In the genomic region with DNA sequence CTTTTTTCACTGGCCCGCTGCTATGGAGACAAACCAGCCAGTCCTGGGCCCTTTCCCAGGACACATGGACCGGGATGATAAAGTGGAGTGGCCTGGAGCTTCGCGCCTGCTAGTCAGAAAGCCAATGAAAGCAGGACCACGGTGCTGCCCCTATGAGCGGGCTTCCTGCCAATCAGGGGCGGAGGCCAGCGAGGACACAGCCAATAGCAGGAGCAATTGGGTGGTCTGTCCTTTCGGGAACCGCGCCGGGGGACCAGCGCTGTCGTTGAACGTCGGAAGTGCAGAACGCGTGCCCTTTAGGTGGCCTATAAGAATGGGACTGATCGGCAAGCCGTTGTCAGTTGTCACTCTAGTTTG, we compare ENCODE assay signal across 8 mouse cellular contexts. TPM values are rescaled to one million over a fixed set of nuclear protein-coding genes. Genes with fewer than 3 reads are reported as not detected.
DNase-seq lines count a peak whose midpoint lies in the region; ATAC-seq and TF ChIP-seq lines count a peak whose summit lies in the region.

No protein-coding gene starts in this region.

- peak; percentile 72 for DNase-seq in forebrain, embryonic 10.5 days (ENCODE audit: extremely low spot score, low spot score)
- DNase-seq in heart, postnatal 0 days (ENCODE audit: low spot score), result peak; percentile 55
- DNase-seq in kidney, postnatal 4 days, result peak; percentile 84 to 90
- DNase-seq in lung, adult 2 months, result no peak
- peak; percentile 50 for DNase-seq in thymus, adult 2 months

- H3K36me3 ChIP-seq in C2C12 (ENCODE audit: control insufficient read depth, insufficient read depth), result no peaks in the 10 kb centered on the region
- 0 out of 2 replicates have a peak, but pooled peaks cover 3% of the 10 kb centered on the region for H3K36me3 ChIP-seq in forebrain, embryonic 10.5 days (replicated peaks)
- H3K36me3 ChIP-seq in heart, postnatal 0 days (replicated peaks; ENCODE audit: control insufficient read depth, insufficient read depth, low read length), result peaks cover 7% of the 10 kb centered on the region; the same call in 1 of the 2 replicates
- H3K36me3 ChIP-seq in thymus, adult 2 months (ENCODE audit: control insufficient read depth, insufficient read depth, low read length), result no peaks in the 10 kb centered on the region

- no peaks in the 10 kb centered on the region for H3K79me3 ChIP-seq in C2C12 (ENCODE audit: low read depth)

- peak overlapping the region; percentile 86 for H3K4me2 ChIP-seq in heart, postnatal 0 days (ENCODE audit: low read depth, low read length)

- H3K9me3 ChIP-seq in forebrain, embryonic 10.5 days, result no peaks in the 10 kb centered on the region
- H3K9me3 ChIP-seq in heart, postnatal 0 days (replicated peaks; ENCODE audit: control insufficient read depth, low read length), result no peaks in the 10 kb centered on the region

- no peaks in the 10 kb centered on the region for H3K79me2 ChIP-seq in C2C12 (ENCODE audit: control insufficient read depth, insufficient read depth)

- WGBS in forebrain, embryonic 10.5 days, result 6% methylated on average over 20 of the region's 20 CpGs
- 1% methylated on average over 20 of the region's 20 CpGs for WGBS in heart, postnatal 0 days
- WGBS in lung, adult 2 months, result 3% methylated on average over 20 of the region's 20 CpGs
- 5% methylated on average over 20 of the region's 20 CpGs for WGBS in thymus, adult 2 months

- no peak for TF ChIP-seq EP300 in heart, postnatal 0 days (IDR thresholded peaks at IDR 0.05; ENCODE audit: low read depth)

- ATAC-seq in heart, postnatal 0 days (ENCODE audit: insufficient read depth, low read depth), result peak; percentile 40
- ATAC-seq in neutrophil, adult 5-6 weeks (ENCODE audit: extremely low read depth, insufficient number of reproducible peaks, low FRiP score, poor library complexity, severe bottlenecking), result peak; percentile 2; the same call in 1 of the 2 replicates

- H3K9ac ChIP-seq in heart, postnatal 0 days (replicated peaks; ENCODE audit: low read depth, low read length), result peak overlapping the region; percentile 45

- no peak for TF ChIP-seq CTCF in C2C12 (IDR thresholded peaks at IDR 0.05; ENCODE audit: control insufficient read depth, insufficient read depth, insufficient read length)
- TF ChIP-seq CTCF in bone marrow macrophage, adult 2 months (IDR thresholded peaks at IDR 0.05; ENCODE audit: low read depth, low read length), result no peak
- TF ChIP-seq CTCF in heart, postnatal 0 days (IDR thresholded peaks at IDR 0.05; ENCODE audit: low read depth), result no peak
- no peak for TF ChIP-seq CTCF in lung, adult 2 months (IDR thresholded peaks at IDR 0.05; ENCODE audit: insufficient read depth, low read length)
- TF ChIP-seq CTCF in thymus, adult 2 months (IDR thresholded peaks at IDR 0.05; ENCODE audit: borderline replicate concordance, control insufficient read depth, extremely low read depth, insufficient read depth, low read length, poor library complexity), result no peak

- H3K27ac ChIP-seq in bone marrow macrophage, adult 2 months (ENCODE audit: insufficient read depth, low read depth, low read length), result no peak overlapping the region
- peak overlapping the region; percentile 88 for H3K27ac ChIP-seq in forebrain, embryonic 10.5 days
- peak overlapping the region; percentile 64 for H3K27ac ChIP-seq in heart, postnatal 0 days (ENCODE audit: low read depth)
- H3K27ac ChIP-seq in thymus, adult 2 months (ENCODE audit: control insufficient read depth, insufficient read depth, low read length), result no peak overlapping the region

- H3K4me1 ChIP-seq in bone marrow macrophage, adult 2 months (ENCODE audit: control insufficient read depth, insufficient read depth, low read length), result peaks cover 14% of the 10 kb centered on the region
- peaks cover 20% of the 10 kb centered on the region for H3K4me1 ChIP-seq in forebrain, embryonic 10.5 days
- no peaks in the 10 kb centered on the region; the same call in 1 of the 2 replicates for H3K4me1 ChIP-seq in heart, postnatal 0 days (ENCODE audit: control insufficient read depth, insufficient read depth)
- H3K4me1 ChIP-seq in lung, adult 2 months (ENCODE audit: control insufficient read depth, insufficient read depth, low read length), result peaks cover 9% of the 10 kb centered on the region
- peaks cover 10% of the 10 kb centered on the region for H3K4me1 ChIP-seq in thymus, adult 2 months (replicated peaks; ENCODE audit: control insufficient read depth, insufficient read depth, low read length)

- H3K4me3 ChIP-seq in C2C12 (ENCODE audit: insufficient read depth, poor library complexity, severe bottlenecking), result peak overlapping the region; percentile 21
- H3K4me3 ChIP-seq in bone marrow macrophage, adult 2 months (ENCODE audit: insufficient read depth, low read length), result peak overlapping the region; percentile 85
- peak overlapping the region; percentile 74 for H3K4me3 ChIP-seq in forebrain, embryonic 10.5 days
- peak overlapping the region; percentile 55 for H3K4me3 ChIP-seq in heart, postnatal 0 days (ENCODE audit: low read depth, low read length)
- peak overlapping the region; percentile 75 for H3K4me3 ChIP-seq in lung, adult 2 months (replicated peaks; ENCODE audit: extremely low read depth, low read depth, low read length)
- peak overlapping the region; percentile 57 for H3K4me3 ChIP-seq in thymus, adult 2 months (ENCODE audit: control insufficient read depth, insufficient read depth, low read length)

- H3ac ChIP-seq in C2C12 (ENCODE audit: control insufficient read depth, insufficient read length, low read depth), result no peak overlapping the region

- H3K27me3 ChIP-seq in C2C12 (ENCODE audit: control insufficient read depth, insufficient read depth, insufficient read length), result no peaks in the 10 kb centered on the region
- H3K27me3 ChIP-seq in forebrain, embryonic 10.5 days (ENCODE audit: poor library complexity, severe bottlenecking), result peaks cover 20% of the 10 kb centered on the region
- H3K27me3 ChIP-seq in heart, postnatal 0 days (ENCODE audit: control insufficient read depth, insufficient read depth, low read length), result no peaks in the 10 kb centered on the region; the same call in 1 of the 2 replicates
- H3K27me3 ChIP-seq in thymus, adult 2 months (ENCODE audit: control insufficient read depth, insufficient read depth, low read length), result no peaks in the 10 kb centered on the region

- TF ChIP-seq POLR2A in bone marrow macrophage, adult 2 months (IDR thresholded peaks at IDR 0.05; ENCODE audit: borderline replicate concordance, low read depth, low read length), result no peak
- TF ChIP-seq POLR2A in lung, adult 2 months (IDR thresholded peaks at IDR 0.05; ENCODE audit: borderline replicate concordance, extremely low read depth, low read depth, low read length), result no peak
- TF ChIP-seq POLR2A in thymus, adult 2 months (IDR thresholded peaks at IDR 0.05; ENCODE audit: control insufficient read depth, extremely low read depth, insufficient read depth, low read length, poor library complexity), result no peak

TF ChIP-seq in C2C12, 6 proteins besides CTCF, POLR2A, EP300 and RAD21:
- no peak for TF ChIP-seq MYOG (IDR thresholded peaks at IDR 0.05; ENCODE audit: control insufficient read depth, extremely low read depth, insufficient read length)
- no peak for TF ChIP-seq MAX (IDR thresholded peaks at IDR 0.05)
- TF ChIP-seq FOSL1 (IDR thresholded peaks at IDR 0.05; ENCODE audit: insufficient read depth, low read length, poor library complexity, severe bottlenecking), result no peak
- no peak for TF ChIP-seq MYOD1 (IDR thresholded peaks at IDR 0.05; ENCODE audit: control insufficient read depth, insufficient read length, low read depth)
- no peak for TF ChIP-seq USF1 (IDR thresholded peaks at IDR 0.05; ENCODE audit: low read depth)
- TF ChIP-seq CEBPB (IDR thresholded peaks at IDR 0.05; ENCODE audit: low read depth), result no peak
TF ChIP-seq in C2C12: peak in this region for 0.

RNA-seq across cellular contexts. Expression of a gene that starts 0.7 kb away (rescaled TPM):
- 2.4 TPM for polyA plus RNA-seq in C2C12 (2012; fragmentation: generic; extraction: Trizol)
- 4.8 and 5.8 TPM in 2 replicates for polyA plus RNA-seq in bone marrow macrophage, adult 2 months (2012; ENCODE audit: insufficient read depth, insufficient read length, missing spikeins)
- 3.6 and 3.9 TPM in 2 replicates for polyA plus RNA-seq in forebrain, embryonic 10.5 days (2016; fragmentation: Nextera tagmentation; extraction: Ambion mirVana)
- total RNA-seq in heart, postnatal 0 days (2014; rRNA removed; ENCODE audit: low replicate concordance), result 1.2 and 4.8 TPM in 2 replicates
- 3.7 and 4.2 TPM in 2 replicates for polyA plus RNA-seq in heart, postnatal 0 days (2015; fragmentation: Nextera tagmentation; extraction: Ambion mirVana)
- 11.2 and 12.0 TPM in 2 replicates for polyA plus RNA-seq in lung, adult 2 months (2012; rRNA removed)
- 3.0 and 5.3 TPM in 2 replicates for total RNA-seq in neutrophil, adult 5-6 weeks (2017)
- 6.9 and 7.9 TPM in 2 replicates for polyA plus RNA-seq in thymus, adult 2 months (2012; rRNA removed)

RNA-seq across cellular contexts. Expression of a gene that starts 27.6 kb away (rescaled TPM):
- 14.3 TPM for polyA plus RNA-seq in C2C12 (2012; fragmentation: generic; extraction: Trizol)
- 22.3 and 25.4 TPM in 2 replicates for polyA plus RNA-seq in bone marrow macrophage, adult 2 months (2012; ENCODE audit: insufficient read depth, insufficient read length, missing spikeins)
- 23.3 and 25.4 TPM in 2 replicates for polyA plus RNA-seq in forebrain, embryonic 10.5 days (2016; fragmentation: Nextera tagmentation; extraction: Ambion mirVana)
- total RNA-seq in heart, postnatal 0 days (2014; rRNA removed; ENCODE audit: low replicate concordance), result 4.6 and 17.5 TPM in 2 replicates
- polyA plus RNA-seq in heart, postnatal 0 days (2015; fragmentation: Nextera tagmentation; extraction: Ambion mirVana), result 16.7 and 19.8 TPM in 2 replicates
- polyA plus RNA-seq in lung, adult 2 months (2012; rRNA removed), result 24.3 and 32.2 TPM in 2 replicates
- 52.1 and 58.2 TPM in 2 replicates for total RNA-seq in neutrophil, adult 5-6 weeks (2017)
- polyA plus RNA-seq in thymus, adult 2 months (2012; rRNA removed), result 19.7 and 21.0 TPM in 2 replicates

Comparison
In these comparisons a context has a peak if more than half of its experiments do, and no peak if none do; other contexts are left out.
1. H3K4me3 ChIP-seq: peak in every context shown above with its lines; median percentile 85 in bone marrow macrophage, adult 2 months; 75 in lung, adult 2 months; 74 in forebrain, embryonic 10.5 days; 57 in thymus, adult 2 months; 55 in heart, postnatal 0 days; 21 in C2C12.
2. H3K27ac ChIP-seq: peak in forebrain, embryonic 10.5 days (single experiment) and heart, postnatal 0 days (single experiment); none in bone marrow macrophage, adult 2 months (single experiment) and thymus, adult 2 months (single experiment).